Mouse (Mus musculus) layer of hippocampus, adult 18-20 months (tissue): Measurements from ENCODE around the gene Gpc5. TPM values are rescaled to one million over a fixed set of nuclear protein-coding genes. Genes with fewer than 3 reads are reported as not detected.
A peak's percentile ranks its signal among the peaks of the same experiment; 100 is the strongest.

Source experiments
- DNase-seq, 2 experiments: peaks; one replicate each; pipeline ENCODE4 v3.0.0; 2022; ENCODE audit warnings: low spot score in 2 of 2
- total RNA-seq, 2 experiments: library from RNA; stranded (reverse); gene quantifications; 2 replicates each; pipeline ENCODE4 v1.2.3; 2021

The Gpc5 gene
- total RNA-seq, 2 experiments from 2014 or later: 35.6 to 36.1 TPM

DNA sequence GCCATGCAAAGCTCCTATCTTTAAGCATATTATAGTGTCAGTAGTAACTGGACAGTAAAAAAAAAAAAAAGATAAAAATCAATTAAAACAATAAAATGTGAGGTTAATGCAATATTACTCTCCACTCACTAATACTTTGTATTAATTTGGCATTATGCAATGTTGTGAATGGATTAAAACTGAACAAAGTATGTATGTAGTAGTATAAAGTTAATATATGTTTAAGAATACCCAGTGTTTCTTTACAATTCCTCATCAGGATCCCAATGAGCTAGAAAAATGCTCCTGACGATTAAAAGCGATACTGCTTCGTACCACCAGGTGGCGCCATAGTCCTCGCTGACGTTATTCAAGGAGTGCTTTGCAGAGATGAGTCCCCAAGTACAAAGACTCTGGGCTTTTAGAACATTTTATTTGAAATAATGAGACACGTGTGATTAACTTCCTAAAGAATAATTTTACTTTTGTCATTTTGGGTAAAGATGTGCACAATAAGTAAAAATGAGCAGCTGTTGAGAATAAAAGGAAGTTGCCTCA lies 739.3 kb downstream of the Gpc5 start:
- DNase-seq: peak; percentile 72 to 89

GRCm38 (mm10) chr14:115831854-115832625 lies 740.0 kb downstream of the Gpc5 start:
- no peak for DNase-seq

- no peak for DNase-seq
Observed at GRCm38 (mm10) chr14:115843783-115844182, 751.8 kb downstream of the Gpc5 start.

- no peak for DNase-seq
Observed at GRCm38 (mm10) chr14:115844773-115845427, 752.9 kb downstream of the Gpc5 start.

DNA sequence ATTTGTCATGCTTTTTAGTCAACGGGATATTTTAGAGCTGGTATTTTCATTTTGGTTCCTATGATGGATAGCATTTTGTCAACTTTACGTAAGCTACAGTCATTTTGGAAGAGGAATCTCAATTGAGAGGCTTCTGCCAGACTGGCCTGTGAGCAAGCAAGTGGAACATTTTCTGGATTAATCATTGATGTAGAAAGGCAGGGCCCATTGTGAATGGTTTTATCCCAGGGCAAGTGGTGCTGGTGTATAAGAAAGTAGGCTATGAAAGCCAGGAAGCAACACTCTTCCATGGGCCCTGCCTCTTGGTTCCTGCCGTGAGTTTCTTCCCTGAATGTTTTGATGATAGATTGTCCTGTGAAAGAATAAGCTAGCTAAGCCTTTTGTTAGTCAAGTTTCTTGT lies 777.1 kb downstream of the Gpc5 start:
- no peak for DNase-seq

DNA sequence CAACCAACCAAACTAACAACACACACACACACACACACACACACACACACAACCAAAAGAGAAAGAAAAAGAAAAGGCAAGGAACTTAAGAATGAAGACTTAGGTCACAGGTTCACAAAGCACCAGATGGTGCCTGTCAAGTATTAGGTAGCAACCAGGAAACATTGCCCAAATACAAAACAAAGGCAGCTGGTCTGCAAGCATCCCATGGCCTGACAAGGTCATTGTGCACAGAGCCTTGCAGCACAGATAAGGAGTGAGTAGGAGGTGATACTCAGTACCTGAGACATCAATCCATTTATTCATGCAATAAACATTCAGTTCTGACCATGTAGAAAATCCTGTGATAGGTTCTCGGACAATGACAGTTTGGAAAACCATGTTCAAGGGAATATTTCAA lies 884.0 kb downstream of the Gpc5 start:
- no peak for DNase-seq

GRCm38 (mm10) chr14:115979233-115979632 lies 887.2 kb downstream of the Gpc5 start:
- no peak for DNase-seq

GRCm38 (mm10) chr14:115990764-115991163 lies 898.7 kb downstream of the Gpc5 start:
- DNase-seq: no peak

DNA sequence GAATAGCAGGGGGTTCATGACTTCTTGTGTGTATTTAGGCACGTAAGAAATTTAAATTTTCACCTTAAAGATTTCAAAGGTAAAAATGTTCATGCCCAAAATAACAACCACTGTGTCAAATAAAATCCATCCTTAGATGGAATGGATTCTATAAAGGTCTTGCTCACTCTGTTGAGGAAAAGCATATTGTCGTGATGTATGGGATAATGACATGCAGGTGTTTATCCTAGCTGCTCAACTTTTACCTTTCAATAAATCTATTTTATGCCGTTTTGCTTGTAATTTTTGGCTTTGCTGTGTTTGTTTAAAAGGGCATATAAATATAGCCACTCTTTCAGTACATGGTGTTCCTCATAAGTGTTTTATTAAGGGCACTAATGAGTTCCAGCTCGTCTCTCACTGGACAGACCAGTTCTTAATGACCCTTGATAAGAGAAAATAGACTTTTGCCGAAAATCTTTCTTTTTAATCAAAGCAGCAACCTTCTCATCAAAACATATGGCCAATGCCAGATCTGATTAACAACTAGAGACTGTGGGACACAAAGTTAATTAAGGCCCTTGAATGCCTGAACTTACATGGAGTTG lies 901.6 kb downstream of the Gpc5 start:
- DNase-seq: no peak

GRCm38 (mm10) chr14:115998931-115999330 lies 906.9 kb downstream of the Gpc5 start:
- DNase-seq: no peak

DNA sequence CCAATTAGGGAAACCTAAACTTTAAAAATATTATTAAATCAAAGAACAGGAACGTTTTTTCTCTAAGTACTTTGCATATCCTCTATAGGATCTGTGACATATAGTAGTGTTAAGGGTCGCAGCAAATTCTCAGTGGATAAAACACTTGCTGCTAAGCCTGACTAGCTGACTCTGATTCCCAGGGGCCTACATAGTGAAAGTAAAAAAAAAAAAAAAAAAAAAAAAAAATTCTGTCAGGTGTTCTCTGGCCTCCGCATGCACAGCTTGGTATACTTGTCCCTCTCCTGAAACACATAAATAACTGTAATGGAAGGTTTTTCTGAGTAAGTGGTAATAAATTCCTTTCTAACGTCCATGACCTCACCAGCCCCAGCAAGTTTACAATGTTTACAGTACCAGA lies 995.0 kb downstream of the Gpc5 start:
- no peak for DNase-seq

- DNase-seq: no peak
Observed at GRCm38 (mm10) chr14:116127943-116128342, 1035.9 kb downstream of the Gpc5 start.

GRCm38 (mm10) chr14:116137330-116137729 lies 1045.3 kb downstream of the Gpc5 start:
- no peak for DNase-seq

- peak in 1 of 2 experiments; percentile 2 for DNase-seq
Observed at GRCm38 (mm10) chr14:116137772-116138171, 1045.8 kb downstream of the Gpc5 start.

DNA sequence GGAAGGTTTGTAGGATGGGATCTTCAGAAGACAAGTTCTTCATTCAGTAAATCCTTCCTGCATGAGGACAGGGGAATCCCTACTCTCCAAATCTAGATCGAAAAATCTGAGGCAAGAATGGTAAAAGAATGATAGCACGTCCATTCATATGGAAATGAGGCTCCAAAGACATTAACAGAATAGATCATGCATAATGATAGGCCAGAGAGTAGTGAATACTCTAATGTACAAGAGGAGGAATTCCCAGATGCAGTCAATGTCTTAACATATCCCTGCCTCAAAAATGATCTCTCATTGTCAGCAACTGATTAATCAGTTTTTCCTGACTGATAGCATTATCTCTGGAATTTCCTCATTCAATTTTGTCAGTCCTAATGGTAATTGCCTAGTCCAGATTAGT lies 1070.6 kb downstream of the Gpc5 start:
- DNase-seq: no peak

- no peak for DNase-seq
Observed at GRCm38 (mm10) chr14:116167401-116167800, 1075.4 kb downstream of the Gpc5 start.

GRCm38 (mm10) chr14:116169129-116169528 lies 1077.1 kb downstream of the Gpc5 start:
- DNase-seq: no peak

DNA sequence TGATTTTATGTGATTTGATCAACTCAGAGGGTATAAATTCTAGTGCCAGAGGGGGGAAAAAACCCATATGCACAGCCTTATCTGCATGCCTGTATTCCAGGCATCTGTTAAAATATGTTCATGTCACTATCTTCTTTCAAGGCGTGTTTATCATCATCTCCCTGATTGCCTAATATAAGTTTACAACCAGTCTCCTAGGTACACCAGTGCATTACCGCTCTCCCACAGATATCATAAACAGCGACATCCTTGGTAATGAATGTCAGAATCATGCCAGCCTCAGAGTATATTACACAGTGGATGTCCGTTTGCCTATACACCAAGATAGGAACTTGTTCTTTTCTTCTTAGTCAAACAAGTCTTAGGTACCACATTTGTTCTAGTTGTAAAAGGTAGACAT lies 1095.0 kb downstream of the Gpc5 start:
- DNase-seq: no peak

DNA sequence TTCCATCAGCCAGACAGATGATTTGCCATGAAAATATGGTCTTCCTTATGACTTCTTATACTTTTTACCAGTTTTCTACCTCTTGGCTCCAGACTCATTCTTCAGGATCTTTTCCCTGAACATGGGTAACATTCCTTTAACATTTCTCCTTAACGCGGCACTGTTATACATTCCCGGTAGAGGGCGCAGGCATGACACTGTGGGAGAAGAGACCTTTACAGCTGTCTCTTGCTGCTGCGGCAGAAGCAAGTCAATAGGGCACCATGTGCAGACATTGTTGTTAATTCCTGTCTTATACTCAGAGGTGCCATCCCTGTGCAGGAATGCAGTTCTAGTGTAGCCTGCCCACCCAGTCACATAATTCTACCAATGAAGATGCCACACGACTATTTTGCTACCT lies 1115.0 kb downstream of the Gpc5 start:
- peak in 1 of 2 experiments; percentile 7 for DNase-seq

- DNase-seq: no peak
Observed at GRCm38 (mm10) chr14:116208581-116208980, 1116.6 kb downstream of the Gpc5 start.

GRCm38 (mm10) chr14:116209045-116209444 lies 1117.0 kb downstream of the Gpc5 start:
- peak in 1 of 2 experiments; percentile 2 for DNase-seq

DNA sequence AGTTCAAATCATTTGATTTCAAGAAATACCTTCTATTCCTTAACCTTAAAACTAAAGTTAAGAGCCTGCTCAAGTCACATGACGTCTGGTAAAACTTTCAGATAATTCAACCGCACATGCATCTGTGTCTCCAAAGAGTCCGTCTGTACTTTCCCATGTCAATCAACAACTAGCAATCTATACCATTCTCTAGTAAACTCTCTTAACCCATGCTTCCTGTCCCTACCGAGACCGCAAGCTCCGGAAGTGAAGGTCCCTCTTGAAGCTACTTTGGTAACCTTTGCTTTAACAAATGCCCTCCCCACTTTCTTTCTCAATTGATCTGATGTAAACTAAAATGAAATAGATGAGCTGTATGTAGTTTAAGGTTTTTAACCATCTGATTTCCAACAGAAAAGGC lies 1118.3 kb downstream of the Gpc5 start:
- DNase-seq: no peak
